Mouse (Mus musculus): Measurements from ENCODE around the gene Olfr308.
"Not testable (repeated sequence)": the region's sequence is repeated elsewhere in the genome, so short reads cannot be mapped to it uniquely, and the experiment has no call there.

Olfr308 gene

DNA sequence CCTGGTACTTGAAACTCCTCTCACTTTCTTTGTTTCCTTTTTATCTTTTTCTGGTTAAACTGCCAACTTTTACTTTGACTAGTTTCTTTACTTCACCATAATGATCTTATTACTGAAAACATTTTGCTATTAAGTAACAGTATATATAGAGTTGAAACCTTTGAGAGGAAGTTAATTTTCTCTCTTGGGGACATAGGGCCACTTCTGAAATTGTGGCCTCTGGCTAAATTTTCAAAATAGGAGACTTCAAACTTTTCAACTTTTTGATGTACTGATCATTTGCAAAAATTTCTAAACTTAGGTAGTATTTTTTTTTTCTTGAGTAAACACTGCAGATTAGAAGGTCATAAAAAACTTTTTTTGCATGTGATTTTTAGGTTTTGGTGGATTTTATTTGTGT lies at the start of gene Olfr308:
Olfr308 (minus strand) TSS at position 101 of the 400 bp plus-strand sequence.
- no peak for DNase-seq

DNA sequence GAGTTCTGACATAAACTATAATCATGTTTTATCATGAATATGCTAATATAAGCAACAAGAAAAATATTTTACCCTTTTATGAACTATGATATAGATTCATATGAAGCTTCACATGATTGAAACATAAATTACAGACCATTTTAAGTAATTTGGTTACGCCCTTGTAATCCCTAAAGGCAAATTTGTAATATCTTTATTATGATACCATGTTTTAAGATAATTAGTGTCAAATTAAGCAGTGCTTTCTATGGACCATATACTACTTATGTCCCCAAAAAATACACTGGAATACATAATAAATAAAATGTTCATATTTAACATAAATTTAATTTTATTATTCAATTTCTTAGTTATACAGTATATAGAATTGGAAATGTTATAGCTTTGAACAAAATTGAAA lies 41.4 kb upstream of the Olfr308 start, which contains the start of gene Olfr305:
Olfr305 (minus strand) TSS at position 101 of the 400 bp plus-strand sequence.
- DNase-seq, result no peak

DNA sequence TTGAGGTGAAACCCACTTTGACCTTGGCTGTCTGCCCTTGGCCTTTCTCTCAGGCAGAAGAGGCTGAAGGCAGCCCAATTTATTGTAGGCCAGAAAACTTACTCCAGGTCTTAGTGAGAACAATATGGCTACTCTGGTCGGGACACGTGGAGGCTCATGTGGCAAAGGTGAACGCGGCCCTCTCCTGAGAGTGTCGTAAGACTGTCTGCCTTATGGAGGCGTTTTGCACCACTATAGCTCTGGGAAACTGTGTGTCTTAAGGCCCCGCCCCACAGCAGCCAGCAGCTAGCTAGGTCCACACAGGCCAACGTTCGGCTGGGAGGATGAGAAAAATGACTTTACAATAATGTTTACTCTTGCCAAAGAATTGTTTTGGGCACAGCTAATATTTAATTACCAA lies 20.9 kb upstream of the Olfr308 start:
- DNase-seq, result not testable (repeated sequence)

DNA sequence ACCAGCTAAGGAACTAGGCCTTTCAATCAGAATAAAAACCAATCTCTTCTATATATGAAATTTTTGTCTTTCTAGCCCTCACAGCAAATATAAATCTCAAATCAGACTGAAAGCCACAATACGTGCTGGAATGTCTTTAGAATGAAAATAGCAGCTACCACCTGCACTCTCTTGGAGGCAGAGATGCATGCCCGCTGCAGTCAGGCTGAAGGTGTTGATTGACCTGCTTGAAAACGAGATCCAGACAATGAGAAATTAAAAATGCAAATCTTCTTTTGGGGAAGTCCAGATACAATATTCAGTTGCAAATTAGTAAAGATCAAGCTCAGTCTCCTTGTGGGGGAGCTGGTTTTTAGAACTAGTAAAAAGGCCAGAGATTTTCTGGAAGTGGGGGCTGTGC lies 18.8 kb upstream of the Olfr308 start:
- no peak for DNase-seq

DNA sequence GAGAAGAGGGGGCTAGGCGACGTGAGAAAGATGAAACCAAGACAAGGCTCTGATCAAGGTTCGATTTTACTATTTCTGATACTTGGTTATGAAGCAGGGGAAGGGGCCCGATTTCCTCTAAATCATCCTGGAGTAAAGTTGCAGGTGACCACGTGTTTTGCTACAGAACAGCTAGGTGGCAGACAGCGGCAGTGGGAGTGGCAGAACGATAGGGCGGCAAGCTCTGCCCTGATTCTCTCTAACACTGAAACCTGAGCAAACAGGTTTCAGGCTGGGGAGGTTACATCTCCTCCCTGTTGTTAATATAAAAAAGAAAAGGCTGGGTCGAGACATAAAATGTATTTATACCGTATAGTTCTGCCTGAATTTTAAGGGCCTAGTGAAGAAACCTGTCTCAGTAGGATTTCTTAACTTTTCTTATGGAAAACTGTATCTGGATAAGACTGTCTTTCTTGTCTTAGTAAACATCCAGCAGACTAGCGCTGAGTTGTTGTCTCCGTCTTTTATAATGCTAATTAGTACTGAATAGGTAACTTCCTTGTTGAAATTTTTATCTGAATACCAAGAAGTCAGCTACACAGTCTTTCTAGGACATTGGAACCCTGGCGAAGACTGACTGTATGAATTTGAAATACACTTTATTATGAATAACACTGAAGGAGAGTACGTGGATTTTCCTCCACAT lies 17.6 kb upstream of the Olfr308 start:
- DNase-seq, result no peak

DNA sequence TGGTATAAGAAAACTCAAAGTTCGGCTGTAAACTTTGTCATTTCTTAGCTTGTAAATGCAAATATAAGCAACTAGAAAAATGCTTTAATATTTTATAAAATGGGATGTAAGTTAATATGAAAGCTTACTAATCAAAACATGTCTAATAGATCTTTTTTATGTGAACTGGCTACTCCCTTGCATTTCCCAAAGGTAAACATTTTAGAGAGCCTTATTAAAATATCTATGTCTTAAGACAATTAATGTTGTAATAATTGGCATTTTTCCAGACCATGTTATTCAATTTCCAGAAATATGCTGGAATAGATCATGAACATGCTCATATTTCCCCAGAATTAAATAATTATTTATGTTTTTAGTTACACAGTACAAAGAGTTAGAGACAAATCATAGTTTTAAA lies 12.1 kb upstream of the Olfr308 start, which contains the start of gene Olfr307:
Olfr307 (minus strand) TSS at position 101 of the 400 bp plus-strand sequence.
- no peak for DNase-seq

DNA sequence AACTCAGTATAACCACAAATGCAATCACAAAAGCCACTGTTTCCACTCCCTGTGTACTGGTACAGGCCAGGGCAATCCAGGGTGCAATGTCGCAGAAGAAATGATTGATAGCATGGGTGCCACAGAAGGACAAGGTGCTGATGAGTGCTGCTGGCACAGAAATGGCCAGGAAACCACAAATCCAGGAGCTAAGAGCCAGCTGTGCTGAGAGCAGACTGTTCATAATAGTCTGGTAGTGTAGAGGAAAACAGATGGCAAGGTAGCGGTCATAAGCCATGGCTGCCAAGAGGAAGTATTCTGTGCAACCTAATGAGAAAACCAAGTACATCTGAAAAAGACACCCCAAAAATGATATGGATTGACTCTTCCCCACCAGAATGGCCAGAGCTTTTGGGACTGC lies 4.1 kb downstream of the Olfr308 start:
- no peak for DNase-seq

DNA sequence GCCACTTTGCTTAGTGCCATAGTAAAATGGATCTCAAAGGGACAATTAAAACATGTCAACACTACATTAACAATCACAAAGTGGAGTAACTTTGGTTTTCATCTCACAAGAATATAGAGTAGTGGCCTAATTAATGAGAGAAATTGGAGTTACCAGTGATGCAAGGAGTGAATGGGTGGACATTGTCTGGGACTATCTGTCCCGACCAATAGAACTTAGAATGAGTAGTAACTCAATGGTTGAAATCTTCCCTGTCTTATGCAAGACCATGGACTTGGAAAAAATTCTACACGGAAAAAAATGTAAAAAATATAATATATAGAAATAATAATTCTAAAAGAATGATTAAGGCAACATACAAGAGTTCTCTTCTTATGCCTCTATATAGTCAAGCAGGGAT lies 11.8 kb downstream of the Olfr308 start, which contains the start of gene Olfr309:
Olfr309 (minus strand) TSS at position 101 of the 400 bp plus-strand sequence.
- no peak for DNase-seq

DNA sequence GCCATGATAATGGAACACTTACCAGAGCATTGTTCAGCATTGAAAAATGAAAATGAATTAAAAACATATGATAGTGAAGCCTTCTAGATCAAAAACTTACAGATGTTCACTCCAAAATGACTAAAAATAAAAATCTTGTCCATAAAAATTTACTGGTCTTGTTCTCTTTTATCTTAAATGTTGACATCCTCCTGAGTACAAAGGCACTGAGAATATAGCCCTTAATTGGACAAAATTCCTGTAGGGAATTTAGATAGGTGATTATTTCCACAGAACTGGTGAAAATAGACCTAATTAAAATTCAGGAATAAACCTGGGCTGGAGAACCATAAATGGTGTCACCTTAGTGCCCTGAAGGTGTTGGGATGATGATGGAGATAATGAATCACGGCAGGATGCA lies 48.4 kb downstream of the Olfr308 start, which contains the start of gene Olfr310:
Olfr310 (minus strand) TSS at position 101 of the 400 bp plus-strand sequence.
- DNase-seq, result no peak
